Mouse (Mus musculus) common myeloid progenitor, adult 5-6 weeks (primary cell): ENCODE measurements around the gene Capn13. TPM values are rescaled to one million over a fixed set of nuclear protein-coding genes. Genes with fewer than 3 reads are reported as not detected.

Experiments
- ATAC-seq: replicated peaks from 2 replicates; pipeline ENCODE4 v1.8.0; 2016; ENCODE audit warnings: low read depth, mild to moderate bottlenecking, moderate TSS enrichment, inconsistent platforms; ENCODE audit not compliant: poor library complexity, severe bottlenecking
- total RNA-seq: library from RNA; stranded (forward); fragments of 200-1000, 187-1606 nt; gene quantifications from 2 replicates; pipeline ENCODE4 v1.2.3, GENCODE M21; 2017

Gene Capn13
- total RNA-seq, 1 experiment from 2014 or later: not detected

GRCm38 (mm10) chr17:73361054-73361453 is 39.6 kb downstream of the Capn13 start:
- ATAC-seq: peak; percentile 90

DNA sequence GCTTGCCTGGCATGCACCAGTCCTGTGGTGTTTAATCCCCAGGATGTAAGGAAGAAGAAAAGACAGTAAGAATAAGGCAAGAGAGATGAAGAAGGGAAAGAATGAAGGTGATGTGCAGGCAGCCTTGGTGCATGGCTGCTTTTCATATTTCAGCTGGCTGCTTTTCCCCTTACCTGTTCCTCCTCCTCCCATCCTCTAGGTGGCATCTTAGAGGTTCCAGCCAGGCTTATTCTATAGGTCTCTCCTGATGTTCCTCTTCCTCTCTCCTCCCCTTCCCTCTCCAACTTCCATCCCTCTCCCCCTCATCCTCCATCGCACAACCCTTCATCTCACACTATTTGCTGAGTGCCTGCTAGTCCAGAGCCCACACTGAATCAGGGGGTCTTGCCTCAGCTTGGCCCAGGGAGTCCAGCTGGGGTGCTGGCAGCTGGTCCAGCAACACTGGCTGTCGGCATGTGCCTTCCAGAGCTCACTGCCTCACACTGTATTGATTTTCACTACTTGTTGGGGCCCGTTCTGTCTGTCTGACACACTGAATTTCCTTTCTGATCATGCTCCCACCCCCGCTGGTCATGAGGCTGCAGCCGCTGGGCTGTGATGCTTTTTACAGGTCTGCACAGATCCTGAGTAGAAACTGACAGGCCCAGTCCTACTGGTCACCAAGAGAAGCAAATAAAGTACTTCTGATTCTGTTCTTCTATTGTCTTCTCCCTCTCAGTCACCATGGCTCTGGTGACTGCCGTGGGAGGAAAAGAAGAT is 56.9 kb downstream of the Capn13 start:
- no peak for ATAC-seq

- ATAC-seq: no peak
Measured at GRCm38 (mm10) chr17:73342673-73343072, 58.0 kb downstream of the Capn13 start.

- no peak for ATAC-seq
Measured at GRCm38 (mm10) chr17:73329071-73329470, 71.6 kb downstream of the Capn13 start.

GRCm38 (mm10) chr17:73325314-73325713 is 75.4 kb downstream of the Capn13 start:
- ATAC-seq: no peak

GRCm38 (mm10) chr17:73324732-73325131 is 75.9 kb downstream of the Capn13 start:
- ATAC-seq: no peak

- ATAC-seq: no peak
Measured at GRCm38 (mm10) chr17:73323981-73324380, 76.7 kb downstream of the Capn13 start.

DNA sequence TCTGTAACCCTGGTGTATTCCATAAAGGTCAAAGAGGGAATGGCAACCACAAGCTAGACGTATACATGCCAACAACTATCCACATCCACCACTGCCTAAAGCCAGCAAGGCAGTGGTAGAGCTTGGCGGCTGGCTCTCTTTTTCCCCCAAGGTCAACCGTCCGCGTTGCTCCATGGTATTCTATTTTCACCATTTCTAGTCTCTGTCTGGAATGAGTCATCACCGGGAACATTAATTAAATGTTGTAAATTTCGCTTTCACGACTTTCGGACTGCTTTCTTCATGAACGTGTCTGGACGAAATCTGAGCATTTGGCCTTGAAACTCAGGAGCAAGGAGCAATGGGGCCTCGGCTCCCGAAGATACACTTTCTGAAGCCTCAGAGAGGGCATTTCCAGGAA is 85.9 kb downstream of the Capn13 start:
- ATAC-seq: no peak

GRCm38 (mm10) chr17:73311491-73311890 is 89.2 kb downstream of the Capn13 start:
- no peak for ATAC-seq

DNA sequence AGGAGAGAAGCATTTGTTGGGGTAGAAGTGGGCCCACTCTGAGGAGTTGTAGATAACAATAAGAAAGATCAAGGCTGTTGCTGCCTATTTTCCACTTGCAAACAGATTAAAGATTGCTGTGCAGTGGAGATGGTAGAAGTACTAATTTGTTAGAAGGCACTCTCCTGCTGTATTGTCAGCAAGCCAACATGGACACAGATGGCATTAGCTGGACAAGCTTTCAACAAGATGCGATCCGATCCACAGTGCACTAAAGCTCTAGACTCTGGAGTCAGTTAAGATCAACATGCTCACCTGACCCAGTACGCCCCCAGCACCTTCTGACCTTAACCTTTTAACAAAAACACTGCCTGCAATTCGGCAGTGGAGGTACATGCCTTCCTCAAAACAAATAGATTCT is 92.0 kb downstream of the Capn13 start:
- no peak for ATAC-seq

GRCm38 (mm10) chr17:73306626-73307025 is 94.0 kb downstream of the Capn13 start:
- no peak for ATAC-seq

GRCm38 (mm10) chr17:73305622-73306021 is 95.0 kb downstream of the Capn13 start:
- ATAC-seq: 0 out of 2 replicates have a peak, but pooled peaks have one; percentile 26

- ATAC-seq: no peak
Measured at GRCm38 (mm10) chr17:73304086-73304812, 96.4 kb downstream of the Capn13 start.

GRCm38 (mm10) chr17:73303676-73304075 is 97.0 kb downstream of the Capn13 start:
- ATAC-seq: no peak

DNA sequence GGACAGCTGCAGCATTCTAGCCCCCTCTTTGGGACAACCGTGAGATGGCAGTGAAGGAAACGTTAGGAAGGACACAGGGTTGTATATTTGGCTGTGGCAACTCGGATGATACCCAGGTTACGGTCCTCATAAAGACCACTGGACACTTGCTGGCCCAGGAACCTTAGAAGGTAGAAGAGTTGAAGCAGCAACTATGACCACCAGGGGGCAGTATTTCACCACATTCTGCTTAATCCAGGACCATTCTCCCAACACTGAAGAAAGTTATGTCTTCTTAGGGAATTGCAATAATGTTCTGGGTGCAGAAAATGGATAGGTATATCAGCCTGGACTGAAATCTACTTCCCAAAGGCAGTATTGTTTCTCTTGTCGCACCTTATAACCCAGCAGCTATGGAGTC is 97.4 kb downstream of the Capn13 start:
- no peak for ATAC-seq

GRCm38 (mm10) chr17:73302104-73302503 is 98.6 kb downstream of the Capn13 start:
- ATAC-seq: peak; percentile 78

GRCm38 (mm10) chr17:73301258-73302050 is 99.2 kb downstream of the Capn13 start:
- ATAC-seq: peak; percentile 55

DNA sequence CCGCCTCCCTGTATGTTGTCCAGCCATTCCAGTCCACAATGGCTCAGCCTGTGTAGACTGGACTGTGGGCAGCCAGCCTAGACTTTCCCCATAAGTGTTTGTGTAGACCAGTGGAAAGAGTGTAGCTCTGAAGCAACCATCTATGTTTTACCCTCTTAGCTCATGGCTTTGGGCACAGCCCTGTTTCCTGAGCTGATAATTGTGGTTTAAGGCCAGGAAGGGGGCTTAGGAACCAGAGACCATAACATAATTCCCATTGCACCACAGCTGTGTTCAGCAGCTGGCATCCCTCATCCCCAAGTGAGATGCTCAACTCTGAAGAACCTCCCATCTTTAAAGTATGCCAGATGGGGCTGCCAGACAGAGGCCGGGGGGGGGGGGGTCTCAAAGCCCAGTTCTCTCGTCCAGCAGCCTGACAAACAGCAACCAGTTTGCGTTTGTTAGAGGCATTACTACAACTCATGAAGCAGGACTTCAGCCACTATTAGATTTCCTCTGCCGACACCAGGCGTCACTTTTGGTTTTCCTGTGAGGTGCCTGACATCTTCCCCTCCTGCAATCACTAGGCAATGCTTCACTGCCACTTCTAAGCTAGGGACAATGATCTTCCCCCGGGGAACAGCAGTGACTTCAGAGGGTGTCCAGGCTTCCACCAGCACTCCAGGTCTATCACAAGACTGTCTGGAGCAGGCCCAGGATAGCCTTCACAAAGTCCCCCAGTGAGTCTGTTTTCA is 100.4 kb downstream of the Capn13 start:
- ATAC-seq: no peak

GRCm38 (mm10) chr17:73298981-73299380 is 101.7 kb downstream of the Capn13 start:
- ATAC-seq: no peak

- ATAC-seq: peak; percentile 37
Measured at GRCm38 (mm10) chr17:73296855-73297254, 103.8 kb downstream of the Capn13 start.
